Mouse (Mus musculus) testis, adult 2 months (tissue): ENCODE results near the gene Nsa2.

ENCODE experiments used
- CTCF ChIP-seq: fragments of 200-500 bp; IDR thresholded peaks from 2 replicates; pipeline ENCODE4 v1.5.1; 2012; ENCODE audit warnings: low read depth, mild to moderate bottlenecking, inconsistent platforms, low read length, moderate library complexity; ENCODE audit not compliant: control insufficient read depth, insufficient read depth, insufficient replicate concordance
- POLR2A ChIP-seq: fragments of 200-500 bp; IDR thresholded peaks from 2 replicates; pipeline ENCODE4 v1.6.1; 2012; ENCODE audit warnings: low read depth, mild to moderate bottlenecking, inconsistent platforms, low read length, moderate library complexity; ENCODE audit not compliant: control insufficient read depth

DNA sequence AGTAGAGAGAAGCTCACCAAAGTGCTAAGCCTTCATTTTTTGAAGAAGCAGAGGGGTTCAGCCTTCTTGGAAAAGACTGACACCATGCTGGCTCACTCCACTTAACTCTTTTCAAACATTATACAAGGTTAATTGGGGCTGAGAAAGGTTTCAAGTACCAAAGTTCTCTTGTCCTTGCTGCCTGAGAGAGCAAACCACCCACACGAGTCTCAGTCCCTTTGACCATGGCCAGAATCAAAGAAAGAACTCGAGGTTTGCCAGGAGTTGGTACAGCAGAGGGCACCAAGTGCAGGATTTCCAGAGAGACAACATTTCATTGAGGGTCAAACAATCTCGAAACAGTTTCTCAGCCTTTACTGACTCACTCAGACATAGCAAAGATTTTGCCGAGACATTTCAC is 28.7 kb downstream of the Nsa2 start:
- no peak for TF ChIP-seq POLR2A
- TF ChIP-seq CTCF, result no peak
